Mouse (Mus musculus): Measurements from ENCODE around the gene Tex2.

DNA sequence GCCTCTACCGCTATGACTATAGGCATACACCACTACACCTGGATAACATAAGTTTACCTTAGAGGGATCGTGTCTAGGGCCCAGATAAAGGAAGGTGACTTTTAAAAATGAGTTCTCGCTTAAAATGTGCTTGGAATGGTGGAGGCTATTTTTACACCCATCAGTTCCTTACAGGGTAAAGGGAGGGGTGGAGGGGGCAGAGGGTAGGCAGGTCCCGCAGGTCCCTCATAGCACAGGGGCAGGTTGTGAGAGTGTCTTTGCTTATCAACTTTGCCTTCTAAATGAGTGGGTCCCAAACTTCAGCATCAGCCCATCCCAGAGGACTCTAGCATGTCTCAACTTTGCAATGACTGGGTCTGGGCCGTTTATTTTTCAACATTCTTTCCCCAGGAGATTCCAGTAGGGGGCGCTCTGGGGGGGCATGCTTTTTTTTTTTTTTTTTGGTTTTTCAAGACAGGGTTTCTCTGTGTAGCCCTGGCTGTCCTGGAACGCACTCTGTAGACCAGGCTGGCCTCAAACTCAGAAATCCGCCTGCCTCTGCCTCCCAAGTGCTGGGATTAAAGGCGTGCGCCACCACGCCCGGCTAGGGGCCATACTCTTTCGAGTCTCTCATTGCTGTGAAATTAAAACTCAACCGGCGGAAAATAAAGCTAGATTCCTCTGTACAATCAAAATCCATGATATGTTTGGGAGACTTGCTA lies 565 bp upstream of the Tex2 start:
- TF ChIP-seq CTCF (IDR thresholded peaks at IDR 0.05; ENCODE audit: insufficient read depth, low read length) = no peak
- TF ChIP-seq POLR2A (IDR thresholded peaks at IDR 0.05; ENCODE audit: borderline replicate concordance, extremely low read depth, low read depth, low read length) = no peak

All from lung, adult 2 months (tissue).